Mouse (Mus musculus): Measurements from ENCODE around the gene Wwc1.
"Not testable (repeated sequence)": the region's sequence is repeated elsewhere in the genome, so short reads cannot be mapped to it uniquely, and the experiment has no call there.

The Wwc1 gene

DNA sequence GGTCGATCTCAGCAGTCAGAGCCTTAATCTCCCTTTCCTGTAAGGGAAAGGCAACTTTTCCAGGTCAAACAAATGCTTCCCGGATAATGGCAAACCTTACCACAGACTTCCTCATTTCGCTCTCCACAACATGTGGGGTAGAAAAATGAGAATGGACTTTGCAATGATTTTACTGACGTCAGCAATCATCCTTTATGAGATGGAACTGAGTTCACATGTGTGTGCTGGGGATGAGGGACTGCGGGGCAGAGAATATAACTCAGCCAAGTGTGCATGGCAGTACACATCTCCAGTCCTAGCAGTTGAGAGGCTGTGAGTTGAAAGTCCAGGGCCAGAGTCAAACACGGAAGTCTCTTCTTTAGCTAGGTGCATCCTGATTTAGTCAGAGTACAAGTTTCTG lies 147.1 kb downstream of the Wwc1 start:
- peaks cover 7% of the 10 kb centered on the region for H3K36me3 ChIP-seq (ENCODE audit: control insufficient read depth, insufficient read depth, low read length, poor library complexity, severe bottlenecking)
- no peak for DNase-seq (ENCODE audit: low read depth, low spot score)
- no peaks in the 10 kb centered on the region for H3K27me3 ChIP-seq (ENCODE audit: control insufficient read depth, insufficient read depth, low read length, poor library complexity, severe bottlenecking)

DNA sequence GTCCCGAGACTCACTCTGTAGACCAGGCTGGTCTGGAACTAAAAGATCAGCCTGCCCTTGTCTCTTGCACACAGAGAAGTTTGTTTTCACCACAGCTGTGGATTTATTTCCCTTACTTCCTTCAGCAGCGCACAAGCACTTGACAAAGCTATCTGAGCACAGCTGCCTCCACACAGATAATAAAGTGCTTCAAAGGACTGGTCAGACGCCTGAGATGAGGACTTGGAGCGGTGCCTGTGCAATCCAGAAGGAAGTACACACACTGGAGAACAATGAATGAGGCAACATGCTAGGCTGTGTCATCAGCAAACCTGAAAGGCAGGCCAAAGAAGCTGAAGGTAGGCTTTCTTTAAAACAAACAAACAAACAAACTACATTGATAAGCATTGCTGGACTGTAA lies 148.2 kb downstream of the Wwc1 start:
- H3K27me3 ChIP-seq (ENCODE audit: control insufficient read depth, insufficient read depth, low read length, poor library complexity, severe bottlenecking) = no peaks in the 10 kb centered on the region
- no peak for DNase-seq (ENCODE audit: low read depth, low spot score)

DNA sequence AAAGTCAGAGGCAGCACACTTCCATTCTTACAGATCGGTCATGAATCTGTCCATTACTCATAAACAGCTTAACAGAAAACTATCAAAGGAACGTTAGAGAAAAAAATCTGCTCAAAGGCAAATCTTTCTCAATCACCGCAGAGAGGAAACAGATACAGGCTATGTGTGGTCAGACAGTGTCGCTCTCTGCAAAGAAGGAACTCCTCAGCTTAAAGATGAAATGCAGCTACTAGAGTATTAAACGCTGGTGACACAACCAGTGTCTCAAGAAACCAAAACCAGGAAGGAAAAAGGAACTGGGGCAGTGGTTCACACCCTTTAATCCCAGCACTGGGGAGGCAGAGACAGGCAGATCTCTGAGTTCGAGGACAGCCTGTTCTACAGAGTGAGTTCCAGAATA lies 152.6 kb downstream of the Wwc1 start:
- DNase-seq (ENCODE audit: low read depth, low spot score) = no peak
- Histone ChIP-seq H3K27me3 (ENCODE audit: control insufficient read depth, insufficient read depth, low read length, poor library complexity, severe bottlenecking) (no peaks in the 10 kb centered on the region), H3K36me3 (ENCODE audit: control insufficient read depth, insufficient read depth, low read length, poor library complexity, severe bottlenecking) (peaks cover 25% of the 10 kb centered on the region)

More for the DNA sequence above, 148.2 kb downstream of the Wwc1 start:
- H3K36me3 ChIP-seq (ENCODE audit: control insufficient read depth, insufficient read depth, low read length, poor library complexity, severe bottlenecking) = peaks cover 13% of the 10 kb centered on the region

DNA sequence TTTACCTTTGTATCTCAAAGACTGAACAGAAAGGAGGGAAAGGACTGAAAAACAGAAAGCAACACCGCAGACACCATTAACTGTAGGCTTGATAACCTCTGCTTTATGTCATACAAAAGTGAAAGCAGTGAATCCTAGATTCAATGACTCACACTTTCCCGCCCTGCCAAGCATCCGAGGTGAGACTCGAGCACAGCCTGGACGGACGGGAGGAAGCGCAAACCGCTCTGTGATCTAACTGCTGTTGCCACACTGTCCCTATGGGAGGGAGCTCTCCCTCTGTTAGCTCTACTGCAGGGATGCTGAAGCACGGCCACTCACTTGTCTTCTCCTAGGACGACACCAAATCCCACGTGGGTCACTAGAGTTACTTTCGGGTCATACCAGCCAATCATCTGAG lies 164.0 kb downstream of the Wwc1 start:
- DNase-seq (ENCODE audit: low read depth, low spot score) = no peak
- peaks cover 23% of the 10 kb centered on the region for H3K36me3 ChIP-seq (ENCODE audit: control insufficient read depth, insufficient read depth, low read length, poor library complexity, severe bottlenecking)

DNA sequence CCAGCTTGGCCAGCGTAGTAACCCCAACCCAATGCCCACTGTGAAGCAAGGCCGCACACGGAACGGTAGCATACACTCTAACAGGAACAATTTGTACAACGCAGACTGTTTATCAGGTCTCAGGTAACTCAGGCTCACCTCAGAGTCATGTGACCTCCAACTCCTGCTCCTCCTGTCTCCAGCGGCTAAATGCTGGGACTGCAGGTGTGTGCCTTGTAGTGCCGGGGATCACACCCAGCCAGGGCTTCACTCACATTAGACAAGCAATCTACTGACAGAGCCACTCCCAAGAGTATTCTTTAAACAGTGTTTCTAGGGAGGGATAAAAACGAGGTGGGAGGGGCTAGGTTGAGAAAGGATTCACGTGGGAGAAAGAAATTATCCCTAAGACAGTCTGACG lies 168.9 kb downstream of the Wwc1 start:
- DNase-seq (ENCODE audit: low read depth, low spot score) = no peak
- Histone ChIP-seq H3K36me3 (ENCODE audit: control insufficient read depth, insufficient read depth, low read length, poor library complexity, severe bottlenecking) (peaks cover 16% of the 10 kb centered on the region), H3K27me3 (ENCODE audit: control insufficient read depth, insufficient read depth, low read length, poor library complexity, severe bottlenecking) (no peaks in the 10 kb centered on the region)

More for the DNA sequence above, 164.0 kb downstream of the Wwc1 start:
- H3K27me3 ChIP-seq (ENCODE audit: control insufficient read depth, insufficient read depth, low read length, poor library complexity, severe bottlenecking) = no peaks in the 10 kb centered on the region

DNA sequence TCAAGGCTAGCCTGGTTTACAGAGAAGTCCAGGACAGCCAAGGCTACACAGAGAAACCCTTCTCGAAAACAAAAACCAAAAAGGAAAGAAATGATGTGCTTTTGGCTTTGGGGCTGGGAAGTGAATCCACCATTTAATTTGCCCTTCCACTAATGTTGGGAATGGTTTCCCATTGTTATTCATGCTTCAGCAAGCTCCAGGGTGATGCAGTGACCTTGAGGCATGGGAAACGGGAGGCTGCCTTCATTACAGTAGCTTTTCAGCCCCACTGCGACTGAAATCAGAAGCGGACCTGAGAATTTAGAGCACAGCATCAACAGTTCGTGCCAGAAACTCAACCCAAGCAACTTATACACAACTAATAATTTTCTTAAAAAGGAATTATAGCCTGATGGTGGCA lies 179.0 kb downstream of the Wwc1 start:
- no peaks in the 10 kb centered on the region for H3K36me3 ChIP-seq (ENCODE audit: control insufficient read depth, insufficient read depth, low read length, poor library complexity, severe bottlenecking)
- no peaks in the 10 kb centered on the region for H3K27me3 ChIP-seq (ENCODE audit: control insufficient read depth, insufficient read depth, low read length, poor library complexity, severe bottlenecking)
- DNase-seq (ENCODE audit: low read depth, low spot score) = no peak

DNA sequence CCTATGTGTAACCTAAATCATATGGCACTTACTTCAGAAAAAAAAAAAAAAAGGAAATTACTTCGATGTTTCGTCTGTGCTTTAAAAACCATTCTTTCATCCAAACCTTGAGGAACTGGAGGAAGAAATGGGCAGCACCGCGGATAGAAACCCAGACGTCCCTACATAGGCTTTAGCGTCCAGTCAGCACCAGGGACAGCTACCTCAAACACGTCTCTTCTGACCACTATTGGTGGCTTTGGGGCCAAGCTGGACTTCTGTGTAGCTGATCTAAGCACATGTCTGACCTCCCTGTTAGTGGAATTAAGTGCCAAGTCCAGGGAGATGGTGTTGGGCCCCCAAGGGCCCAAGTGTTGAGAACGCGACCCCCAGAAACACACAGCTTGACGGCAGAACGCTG lies 181.5 kb downstream of the Wwc1 start, which contains the start of gene Fbll1:
TSS of gene Fbll1 (minus strand) at position 11 of the 400 bp plus-strand sequence.
- Histone ChIP-seq H3K36me3 (ENCODE audit: control insufficient read depth, insufficient read depth, low read length, poor library complexity, severe bottlenecking) (no peaks in the 10 kb centered on the region), H3K27me3 (ENCODE audit: control insufficient read depth, insufficient read depth, low read length, poor library complexity, severe bottlenecking) (no peaks in the 10 kb centered on the region; the same call in 1 of the 2 replicates)
- DNase-seq (ENCODE audit: low read depth, low spot score) = peak; percentile 38

DNA sequence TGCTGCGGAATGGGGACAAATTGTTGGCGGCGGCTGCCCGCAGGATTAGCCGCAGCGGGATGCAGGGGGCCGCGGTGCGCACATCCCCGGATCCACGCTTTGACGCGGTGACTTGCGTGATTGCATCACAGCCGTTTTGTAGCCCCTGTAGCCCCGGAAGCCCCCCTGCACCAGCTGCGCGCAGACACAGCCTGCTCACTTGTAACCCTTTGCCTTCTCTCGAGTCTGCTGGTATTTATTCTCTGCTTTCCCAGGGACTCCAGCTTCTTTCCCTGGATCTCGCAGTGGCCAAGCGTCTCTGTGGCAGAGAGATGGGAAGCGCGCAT lies 181.9 kb downstream of the Wwc1 start:
- Histone ChIP-seq H3K36me3 (ENCODE audit: control insufficient read depth, insufficient read depth, low read length, poor library complexity, severe bottlenecking) (no peaks in the 10 kb centered on the region), H3K27me3 (ENCODE audit: control insufficient read depth, insufficient read depth, low read length, poor library complexity, severe bottlenecking) (no peaks in the 10 kb centered on the region; the same call in 1 of the 2 replicates)
- DNase-seq (ENCODE audit: low read depth, low spot score) = no peak

DNA sequence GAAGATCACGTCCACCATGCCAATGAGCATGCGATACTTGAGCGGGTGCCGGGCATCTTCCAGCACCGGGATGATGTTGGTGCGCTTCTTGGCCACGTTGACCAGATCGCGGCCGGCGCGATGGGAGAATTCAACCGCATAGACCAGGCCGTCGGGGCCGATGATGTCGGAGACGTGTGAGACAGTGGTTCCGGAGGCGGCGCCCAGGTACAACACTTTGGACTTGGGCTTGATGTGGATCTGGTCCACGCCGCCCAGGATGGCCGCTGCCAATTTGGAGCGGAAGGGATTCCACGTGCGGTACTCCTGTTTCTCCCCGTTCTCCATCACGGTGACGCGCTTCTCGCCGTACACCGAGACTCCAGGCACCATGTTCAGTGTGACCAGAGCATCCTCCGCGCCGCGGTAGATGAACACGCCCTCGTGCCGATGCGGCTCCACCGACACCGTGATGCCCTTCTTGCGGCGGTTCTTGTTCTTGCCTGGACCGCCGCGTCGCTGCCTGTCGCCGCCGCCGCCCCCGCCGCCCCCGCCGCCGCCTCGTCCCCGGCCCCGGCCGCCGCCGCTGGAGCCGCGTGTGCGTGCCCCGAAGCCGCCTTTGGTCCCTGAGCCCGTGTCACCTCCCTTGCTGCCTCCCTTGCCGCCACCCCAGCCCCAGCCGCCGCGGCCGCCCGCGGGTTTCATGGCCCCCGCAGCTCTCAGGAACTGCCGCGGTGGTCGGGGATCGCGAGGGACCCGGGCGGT lies 182.4 kb downstream of the Wwc1 start:
- no peaks in the 10 kb centered on the region for H3K36me3 ChIP-seq (ENCODE audit: control insufficient read depth, insufficient read depth, low read length, poor library complexity, severe bottlenecking)
- no peaks in the 10 kb centered on the region; the same call in 1 of the 2 replicates for H3K27me3 ChIP-seq (ENCODE audit: control insufficient read depth, insufficient read depth, low read length, poor library complexity, severe bottlenecking)
- DNase-seq (ENCODE audit: low read depth, low spot score) = peak; percentile 2

DNA sequence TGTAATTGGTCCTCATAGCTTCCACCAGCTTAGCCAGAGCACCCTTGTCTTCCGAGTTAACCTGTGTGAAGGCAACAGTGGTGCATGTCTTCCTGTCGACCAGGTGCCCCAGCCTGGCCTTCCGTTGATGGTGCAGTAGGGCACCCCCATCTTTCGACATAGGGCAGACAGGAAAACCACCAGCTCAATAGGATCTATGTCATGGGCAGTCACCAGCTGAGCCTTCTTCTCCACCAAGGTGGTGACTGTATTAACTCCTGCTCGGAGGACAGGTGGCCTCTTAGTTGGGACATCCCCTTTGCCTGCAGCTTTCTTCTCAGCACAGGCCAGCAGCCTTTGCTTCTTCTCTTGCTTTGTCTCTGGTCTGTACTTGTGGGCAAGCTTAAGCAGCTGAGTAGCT lies 187.5 kb downstream of the Wwc1 start:
- not testable (repeated sequence) for H3K36me3 ChIP-seq (ENCODE audit: control insufficient read depth, insufficient read depth, low read length, poor library complexity, severe bottlenecking); H3K27me3 ChIP-seq (ENCODE audit: control insufficient read depth, insufficient read depth, low read length, poor library complexity, severe bottlenecking); DNase-seq (ENCODE audit: low read depth, low spot score)

DNA sequence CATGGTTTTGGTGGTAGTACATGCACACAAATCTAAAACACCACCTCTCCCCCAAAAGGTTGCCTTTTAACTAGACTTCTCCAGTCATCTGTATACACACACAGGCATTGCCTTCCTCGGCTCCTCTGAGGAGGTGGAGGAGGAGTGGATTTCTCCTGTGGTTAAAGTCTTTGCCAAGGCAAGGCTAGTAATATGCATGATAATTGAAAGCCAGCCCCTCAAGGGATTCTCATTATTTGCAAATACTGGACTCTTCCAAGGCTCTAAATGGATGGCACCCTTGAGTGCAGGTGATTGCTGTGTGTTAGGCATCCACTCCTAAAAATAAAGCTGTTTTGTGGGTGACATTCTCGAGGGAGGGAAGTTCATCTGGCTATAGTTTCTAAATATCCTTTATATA lies 191.9 kb downstream of the Wwc1 start:
- DNase-seq (ENCODE audit: low read depth, low spot score) = no peak
- Histone ChIP-seq H3K27me3 (ENCODE audit: control insufficient read depth, insufficient read depth, low read length, poor library complexity, severe bottlenecking) (no peaks in the 10 kb centered on the region), H3K36me3 (ENCODE audit: control insufficient read depth, insufficient read depth, low read length, poor library complexity, severe bottlenecking) (peaks cover 17% of the 10 kb centered on the region)

Measured in splenic B cell, adult 2 months (primary cell).